Mouse (Mus musculus): Measurements from ENCODE around the gene Nup107.

DNA sequence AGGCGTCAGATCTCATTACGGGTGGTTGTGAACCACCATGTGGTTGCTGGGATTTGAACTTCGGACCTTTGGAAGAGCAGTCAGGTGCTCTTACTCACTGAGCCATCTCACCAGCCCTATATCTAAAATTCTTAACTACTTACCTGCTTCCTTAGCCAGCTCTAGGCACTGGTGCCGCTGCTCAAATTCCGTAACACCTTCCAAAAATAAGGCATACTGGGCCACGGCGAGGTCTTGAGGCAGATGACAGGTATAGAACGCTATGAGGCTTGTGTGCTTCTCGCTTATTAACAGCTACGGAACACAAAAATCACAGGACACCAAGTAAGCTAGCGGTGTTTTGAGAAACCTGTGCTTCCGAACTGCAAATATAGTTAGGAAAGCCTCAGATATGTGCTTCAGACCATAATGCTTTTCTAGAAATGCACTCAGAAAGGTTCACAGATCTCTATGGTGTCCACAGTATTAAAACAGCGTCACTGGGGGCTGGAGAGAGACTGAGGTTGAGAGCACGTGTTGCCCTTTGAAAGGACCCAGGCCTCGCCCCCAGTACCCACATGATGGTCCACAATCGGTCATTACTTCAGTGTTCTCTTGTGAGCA, 28.8 kb downstream of the Nup107 start:
- TF ChIP-seq TAL1 (IDR thresholded peaks at IDR 0.05; ENCODE audit: low read length) (no peak), GATA1 (IDR thresholded peaks at IDR 0.05; ENCODE audit: low read length) (no peak)

Data from erythroblast, embryonic 14.5 days (primary cell).